Mouse (Mus musculus): ENCODE data around the gene 9930111J21Rik1. TPM values are rescaled to one million over a fixed set of nuclear protein-coding genes. Genes with fewer than 3 reads are reported as not detected.
"Not testable (repeated sequence)": the region's sequence is repeated elsewhere in the genome, so short reads cannot be mapped to it uniquely, and the experiment has no call there.

Gene 9930111J21Rik1
- total RNA-seq, 2 experiments from 2014 or later = 0.55 to 0.76 TPM

- DNase-seq = no peak
Measured at GRCm38 (mm10) chr11:48913611-48914010, 65.6 kb downstream of the 9930111J21Rik1 start.

- DNase-seq = no peak
Measured at GRCm38 (mm10) chr11:48908459-48908858, 70.7 kb downstream of the 9930111J21Rik1 start.

GRCm38 (mm10) chr11:48902021-48902420, 77.2 kb downstream of the 9930111J21Rik1 start, which contains the start of gene Gm5431:
Gene Gm5431, minus strand, starts transcription at chr11:48902214.
- DNase-seq = no peak

GRCm38 (mm10) chr11:48901567-48901930, 77.6 kb downstream of the 9930111J21Rik1 start:
- not testable (repeated sequence) for DNase-seq

- not testable (repeated sequence) for DNase-seq
Measured at GRCm38 (mm10) chr11:48900654-48901566, 78.3 kb downstream of the 9930111J21Rik1 start.

- no peak for DNase-seq
Measured at GRCm38 (mm10) chr11:48898812-48899431, 80.3 kb downstream of the 9930111J21Rik1 start.

Other genes with a start within 250 kb of the 9930111J21Rik1 start
- gene Rack1, start 179.1 kb downstream of the 9930111J21Rik1 start, total RNA-seq (2021) = 100 to 1,000 TPM; 241 to 254 TPM
- gene Trim41, start 162.0 kb downstream of the 9930111J21Rik1 start, total RNA-seq (2021) = 10 to 100 TPM; 58.3 to 59.6 TPM
- gene Trim7, start 153.3 kb downstream of the 9930111J21Rik1 start, total RNA-seq (2021) = 1 to 10 TPM; 1.6 to 2.5 TPM
- gene Gm12184, start 152.7 kb downstream of the 9930111J21Rik1 start, total RNA-seq (2021) = 1 to 10 TPM in 1 of 2 experiments, under 1 TPM in 1; 0.40 to 1.3 TPM
- 1 to 10 TPM; 3.2 to 4.3 TPM for gene Irgm1, start 107.7 kb downstream of the 9930111J21Rik1 start, total RNA-seq (2021)
- gene Gm5431, start 77.2 kb downstream of the 9930111J21Rik1 start, total RNA-seq (2021) = under 1 TPM in 1 of 2 experiments, not detected in 1; 0.23 TPM
- gene Psme2b, start 33.2 kb downstream of the 9930111J21Rik1 start, total RNA-seq (2021) = 1 to 10 TPM in 1 of 2 experiments, under 1 TPM in 1; 0.66 to 1.5 TPM
- not detected for gene Olfr56, start 509 bp downstream of the 9930111J21Rik1 start, total RNA-seq (2021)
- under 1 TPM; 0.20 to 0.38 TPM for gene Gm12185, start 12.8 kb upstream of the 9930111J21Rik1 start, total RNA-seq (2021)
- 1 to 10 TPM in 1 of 2 experiments, not detected in 1; 1.2 TPM for gene Tgtp1, start 14.8 kb upstream of the 9930111J21Rik1 start, total RNA-seq (2021)
- 1 to 10 TPM; 1.2 to 1.7 TPM for gene 9930111J21Rik2, start 71.8 kb upstream of the 9930111J21Rik1 start, total RNA-seq (2021)
- under 1 TPM in 1 of 2 experiments, not detected in 1; 0.87 TPM for gene Tgtp2, start 84.8 kb upstream of the 9930111J21Rik1 start, total RNA-seq (2021)
- gene Ifi47, start 97.2 kb upstream of the 9930111J21Rik1 start, total RNA-seq (2021) = 1 to 10 TPM in 1 of 2 experiments, under 1 TPM in 1; 0.97 to 1.4 TPM
- not detected for gene Olfr1396, start 135.5 kb upstream of the 9930111J21Rik1 start, total RNA-seq (2021)
- gene Olfr1395, start 162.9 kb upstream of the 9930111J21Rik1 start, total RNA-seq (2021) = not detected
- gene Olfr1394, start 175.0 kb upstream of the 9930111J21Rik1 start, total RNA-seq (2021) = not detected
- not detected for gene Btnl9, start 207.8 kb upstream of the 9930111J21Rik1 start, total RNA-seq (2021)
- 10 to 100 TPM; 45.0 to 48.7 TPM for gene Zfp62, start 223.9 kb upstream of the 9930111J21Rik1 start, total RNA-seq (2021)

All from layer of hippocampus, postnatal 36 days (tissue).